Mouse (Mus musculus) layer of hippocampus, postnatal 25 days (tissue): ENCODE data around the gene Arid1b. TPM values are rescaled to one million over a fixed set of nuclear protein-coding genes. Genes with fewer than 3 reads are reported as not detected.

ENCODE experiments used
- DNase-seq, 2 experiments: peaks; one replicate each; pipeline ENCODE4 v3.0.0; 2022; ENCODE audit warnings: mixed read lengths in 2 of 2, low spot score in 1 of 2; ENCODE audit errors: extremely low spot score in 1 of 2
- total RNA-seq, 2 experiments: library from RNA; stranded (reverse); gene quantifications; 2 replicates each; pipeline ENCODE4 v1.2.3; 2021

The Arid1b gene
- total RNA-seq, 2 experiments from 2014 or later, result 86.8 to 102 TPM

- DNase-seq, result no peak
Observed at GRCm38 (mm10) chr17:5134271-5134670, 140.1 kb downstream of the Arid1b start.

GRCm38 (mm10) chr17:5137936-5138335 is 143.8 kb downstream of the Arid1b start:
- DNase-seq, result no peak

GRCm38 (mm10) chr17:5138641-5139205 is 144.6 kb downstream of the Arid1b start:
- DNase-seq, result peak in 1 of 2 experiments; percentile 40

- no peak for DNase-seq
Observed at GRCm38 (mm10) chr17:5139553-5139952, 145.4 kb downstream of the Arid1b start.

GRCm38 (mm10) chr17:5143735-5144439 is 149.8 kb downstream of the Arid1b start:
- no peak for DNase-seq

- no peak for DNase-seq
Observed at GRCm38 (mm10) chr17:5150660-5151063, 156.5 kb downstream of the Arid1b start.

- DNase-seq, result no peak
Observed at GRCm38 (mm10) chr17:5151852-5152251, 157.7 kb downstream of the Arid1b start.

GRCm38 (mm10) chr17:5153461-5153860 is 159.3 kb downstream of the Arid1b start:
- DNase-seq, result no peak

- DNase-seq, result no peak
Observed at GRCm38 (mm10) chr17:5154322-5154721, 160.2 kb downstream of the Arid1b start.

- no peak for DNase-seq
Observed at GRCm38 (mm10) chr17:5157609-5158008, 163.5 kb downstream of the Arid1b start.

GRCm38 (mm10) chr17:5162525-5162924 is 168.4 kb downstream of the Arid1b start:
- DNase-seq, result no peak

- DNase-seq, result no peak
Observed at GRCm38 (mm10) chr17:5163251-5163826, 169.2 kb downstream of the Arid1b start.

- no peak for DNase-seq
Observed at GRCm38 (mm10) chr17:5164794-5165193, 170.7 kb downstream of the Arid1b start.

GRCm38 (mm10) chr17:5165201-5165825 is 171.2 kb downstream of the Arid1b start:
- no peak for DNase-seq

- DNase-seq, result no peak
Observed at GRCm38 (mm10) chr17:5166175-5166574, 172.0 kb downstream of the Arid1b start.

GRCm38 (mm10) chr17:5168046-5168445 is 173.9 kb downstream of the Arid1b start:
- DNase-seq, result no peak

- DNase-seq, result no peak
Observed at GRCm38 (mm10) chr17:5168640-5169039, 174.5 kb downstream of the Arid1b start.

- DNase-seq, result no peak
Observed at GRCm38 (mm10) chr17:5170321-5170720, 176.2 kb downstream of the Arid1b start.

GRCm38 (mm10) chr17:5171467-5171866 is 177.3 kb downstream of the Arid1b start:
- DNase-seq, result no peak

GRCm38 (mm10) chr17:5174426-5175020 is 180.4 kb downstream of the Arid1b start:
- no peak for DNase-seq

GRCm38 (mm10) chr17:5175535-5175934 is 181.4 kb downstream of the Arid1b start:
- DNase-seq, result no peak
